Mouse (Mus musculus): ENCODE measurements around the gene Tmem63a.

- no peak for TF ChIP-seq HCFC1 (IDR thresholded peaks at IDR 0.05; ENCODE audit: borderline replicate concordance, insufficient read depth, low read length)
- no peak for TF ChIP-seq ZNF384 (IDR thresholded peaks at IDR 0.05; ENCODE audit: low read depth, low read length)
- no peak for TF ChIP-seq MAFK (IDR thresholded peaks at IDR 0.05; ENCODE audit: insufficient read depth, low read depth, low read length)
- no peak for TF ChIP-seq ZC3H11A (IDR thresholded peaks at IDR 0.05; ENCODE audit: borderline replicate concordance, low read depth, low read length)
- no peak for TF ChIP-seq CHD2 (IDR thresholded peaks at IDR 0.05; ENCODE audit: low read depth, low read length)
Observed at GRCm38 (mm10) chr1:180911653-180912287, 30.4 kb upstream of the Tmem63a start.

Measured in ES-E14 (cell line).